Mouse (Mus musculus) heart, postnatal 36 days (tissue): ENCODE data around the gene Efcab12. TPM values are rescaled to one million over a fixed set of nuclear protein-coding genes. Genes with fewer than 3 reads are reported as not detected.
A peak's percentile ranks its signal among the peaks of the same experiment; 100 is the strongest.
"Not testable (repeated sequence)": the region's sequence is repeated elsewhere in the genome, so short reads cannot be mapped to it uniquely, and the experiment has no call there.

Experiments used
- DNase-seq, 2 experiments: peaks; one replicate each; pipeline ENCODE4 v3.0.0; 2021 to 2022
- intact Hi-C: fragments of 180-260 bp; cut with DNase I; formaldehyde crosslinking; loops from one replicate; pipeline ENCODE4 v1.15.1; 2025
- total RNA-seq, 2 experiments: library from RNA; stranded (reverse); gene quantifications; 2 replicates each; pipeline ENCODE4 v1.2.3; 2021

Efcab12 gene
- total RNA-seq, 2 experiments from 2014 or later = 0.35 to 0.53 TPM

- DNase-seq = peak; percentile 52 to 69
- intact Hi-C loops = loop anchor here (1.0 to 5.0 kb wide), 3 partner anchors 54 to 280 kb away; no protein-coding TSS in a partner anchor
Measured at GRCm38 (mm10) chr6:115846640-115847411, 8.6 kb upstream of the Efcab12 start.

GRCm38 (mm10) chr6:115845006-115845405 lies 6.8 kb upstream of the Efcab12 start:
- intact Hi-C loops = loop anchor here (5.0 kb wide), 1 partner anchor 282 kb away; no protein-coding TSS in a partner anchor
- no peak for DNase-seq

GRCm38 (mm10) chr6:115838745-115839144 lies 533 bp upstream of the Efcab12 start:
- intact Hi-C loops = no loop called here
- DNase-seq = no peak

GRCm38 (mm10) chr6:115833861-115834260 lies 4.4 kb downstream of the Efcab12 start:
- intact Hi-C loops = no loop called here
- DNase-seq = no peak

GRCm38 (mm10) chr6:115832152-115832850 lies 5.9 kb downstream of the Efcab12 start:
- no peak for DNase-seq

GRCm38 (mm10) chr6:115830779-115831601 lies 7.2 kb downstream of the Efcab12 start:
- no peak for DNase-seq
- intact Hi-C loops = no loop called here

More at GRCm38 (mm10) chr6:115832152-115832850, 5.9 kb downstream of the Efcab12 start:
- intact Hi-C loops = no loop called here

GRCm38 (mm10) chr6:115823850-115824464 lies 14.3 kb downstream of the Efcab12 start:
- DNase-seq = peak; percentile 37 to 43
- intact Hi-C loops = not testable (repeated sequence)

- DNase-seq = no peak
- intact Hi-C loops = no loop called here
Measured at GRCm38 (mm10) chr6:115821216-115821993, 16.8 kb downstream of the Efcab12 start.

GRCm38 (mm10) chr6:115818129-115818528 lies 20.1 kb downstream of the Efcab12 start:
- DNase-seq = no peak
- intact Hi-C loops = no loop called here

GRCm38 (mm10) chr6:115815041-115815440 lies 23.2 kb downstream of the Efcab12 start:
- DNase-seq = no peak
- intact Hi-C loops = no loop called here

GRCm38 (mm10) chr6:115814104-115814503 lies 24.1 kb downstream of the Efcab12 start:
- peak; percentile 59 to 64 for DNase-seq
- intact Hi-C loops = no loop called here

GRCm38 (mm10) chr6:115811606-115812005 lies 26.6 kb downstream of the Efcab12 start:
- DNase-seq = no peak
- intact Hi-C loops = no loop called here

- intact Hi-C loops = loop anchor here (5.0 to 10.0 kb wide), 2 partner anchors 204 to 261 kb away; partner anchors contain the start of gene Mkrn2
- DNase-seq = peak; percentile 84 to 92
Measured at GRCm38 (mm10) chr6:115808488-115809231, 29.6 kb downstream of the Efcab12 start, which contains the start of gene Rpl32. TSS of gene Rpl32 (minus strand) at chr6:115808747.

GRCm38 (mm10) chr6:115808196-115808487 lies 30.1 kb downstream of the Efcab12 start:
- intact Hi-C loops = loop anchor here (5.0 to 10.0 kb wide), 2 partner anchors 203 to 261 kb away; partner anchors contain the start of gene Mkrn2
- no peak for DNase-seq

GRCm38 (mm10) chr6:115807464-115808195 lies 30.6 kb downstream of the Efcab12 start:
- intact Hi-C loops = loop anchor here (5.0 to 10.0 kb wide), 2 partner anchors 203 to 260 kb away; partner anchors contain the start of gene Mkrn2
- no peak for DNase-seq

GRCm38 (mm10) chr6:115804432-115805192 lies 33.6 kb downstream of the Efcab12 start:
- no peak for DNase-seq
- intact Hi-C loops = loop anchor here (5.0 to 10.0 kb wide), 3 partner anchors 77 to 257 kb away; partner anchors contain the start of gene Mkrn2
